Mouse (Mus musculus) CH12F3 (cell line): ENCODE measurements around the gene Atxn7l1.

Experiments
- in situ Hi-C: fragments of 300-500 bp; cut with MboI; formaldehyde crosslinking; loops from 2 replicates; pipeline ENCODE4 v1.14.3; 2020; ENCODE audit warnings: low sequenced_read_pairs

Atxn7l1 gene

DNA sequence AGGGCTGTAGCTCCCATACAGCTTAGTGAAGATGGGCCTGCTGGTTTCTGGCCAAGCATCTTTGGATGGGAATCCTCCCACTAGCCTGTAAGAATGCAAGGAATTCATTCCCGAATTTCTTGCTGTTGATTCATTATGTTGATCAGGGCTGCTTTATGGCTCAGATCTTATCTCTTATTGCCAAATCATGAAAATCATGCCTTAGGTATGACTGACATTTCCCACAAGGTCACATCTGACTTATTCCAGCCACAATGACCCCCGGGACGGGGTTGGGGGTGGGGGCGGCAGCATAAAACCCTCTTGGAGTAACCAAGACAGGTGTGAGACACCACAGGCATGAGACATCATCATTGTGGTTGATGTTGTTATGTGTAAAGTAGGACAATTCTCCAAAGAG is 34.4 kb downstream of the Atxn7l1 start:
- in situ Hi-C loops: no loop called here

GRCm38 (mm10) chr12:33182428-33183137 is 35.1 kb downstream of the Atxn7l1 start:
- in situ Hi-C loops: no loop called here

DNA sequence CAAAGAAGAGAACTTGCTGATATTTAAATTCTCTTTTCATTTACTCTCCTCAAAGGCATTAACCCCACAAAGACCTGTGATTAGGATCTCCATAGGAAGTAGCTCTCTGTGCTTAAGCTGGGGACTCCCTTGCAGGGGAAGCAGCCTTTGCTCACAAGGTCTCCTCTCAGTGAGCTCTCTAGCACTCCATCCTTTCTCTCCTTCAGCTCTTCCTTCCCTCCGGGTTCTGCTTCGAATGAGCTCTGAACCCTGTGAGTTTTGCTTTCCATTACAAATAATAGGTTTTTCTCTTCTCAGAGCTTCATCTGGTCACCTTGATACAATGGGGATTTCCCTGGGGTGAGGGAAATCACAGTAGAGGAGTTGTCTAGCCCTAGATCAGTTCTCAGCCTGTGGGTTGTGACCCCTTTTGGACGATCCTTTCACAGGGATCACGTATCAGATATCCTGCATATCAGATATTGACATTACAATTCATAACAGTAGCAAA is 35.7 kb downstream of the Atxn7l1 start:
- in situ Hi-C loops: no loop called here

DNA sequence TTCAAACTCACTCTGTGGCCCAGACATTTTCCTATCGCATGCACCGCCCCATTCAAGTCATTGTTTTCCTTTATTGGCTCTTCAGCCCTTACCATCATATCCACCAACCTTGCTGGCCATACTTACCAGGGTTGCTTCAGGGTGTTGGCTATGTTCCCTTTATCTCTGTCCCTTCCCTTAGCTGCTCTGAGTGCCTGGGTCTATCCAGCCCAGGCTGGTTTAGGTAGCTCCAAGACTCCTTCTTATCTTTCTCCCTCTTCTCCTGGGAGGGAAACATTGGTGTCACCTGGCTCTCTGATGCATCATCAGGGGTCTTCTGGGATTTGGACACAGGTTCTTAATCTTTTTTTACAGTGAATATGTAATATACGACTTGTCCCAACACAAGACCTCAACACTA is 36.6 kb downstream of the Atxn7l1 start:
- in situ Hi-C loops: no loop called here

GRCm38 (mm10) chr12:33185046-33185445 is 37.6 kb downstream of the Atxn7l1 start:
- in situ Hi-C loops: no loop called here

DNA sequence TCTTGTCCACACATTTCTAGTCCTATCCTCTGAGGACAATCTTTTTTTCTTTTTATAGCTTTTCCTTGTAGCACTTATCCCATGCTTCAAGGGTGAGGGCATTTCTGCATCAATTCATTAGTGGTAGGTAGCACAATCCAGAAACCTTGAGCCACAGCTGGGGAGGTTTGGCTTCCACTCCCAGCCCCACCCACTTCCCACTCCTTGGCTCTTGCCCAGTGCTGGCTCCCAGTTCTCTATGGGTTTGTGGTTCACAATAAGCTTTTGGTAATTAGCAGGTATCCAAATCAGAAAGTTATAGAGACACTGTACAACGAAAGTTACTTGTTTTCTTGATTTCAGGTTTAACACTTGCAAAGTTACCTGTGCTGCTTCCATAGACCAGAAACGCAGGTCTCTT is 38.8 kb downstream of the Atxn7l1 start:
- in situ Hi-C loops: no loop called here

- in situ Hi-C loops: no loop called here
Measured at GRCm38 (mm10) chr12:33190133-33190532, 42.6 kb downstream of the Atxn7l1 start.

DNA sequence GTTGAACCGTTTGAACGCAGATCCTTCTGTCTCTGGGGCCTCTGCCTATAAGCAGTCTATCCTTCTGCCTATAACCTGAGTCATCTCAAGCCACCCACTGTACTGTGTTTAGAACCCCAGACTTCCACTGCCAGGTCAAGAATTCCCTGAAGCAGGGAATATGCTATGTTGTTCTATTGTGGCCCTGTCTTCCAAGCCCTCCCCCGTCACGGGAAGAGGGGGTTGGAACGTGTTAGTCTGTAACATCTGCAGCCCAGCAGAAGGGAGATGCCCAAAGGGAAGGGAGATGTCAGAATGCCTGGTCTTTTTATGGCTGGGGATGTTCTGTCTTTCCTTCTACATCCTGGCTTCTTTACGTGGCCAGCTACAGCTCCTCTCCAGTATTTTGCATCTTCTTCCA is 43.1 kb downstream of the Atxn7l1 start:
- in situ Hi-C loops: no loop called here

DNA sequence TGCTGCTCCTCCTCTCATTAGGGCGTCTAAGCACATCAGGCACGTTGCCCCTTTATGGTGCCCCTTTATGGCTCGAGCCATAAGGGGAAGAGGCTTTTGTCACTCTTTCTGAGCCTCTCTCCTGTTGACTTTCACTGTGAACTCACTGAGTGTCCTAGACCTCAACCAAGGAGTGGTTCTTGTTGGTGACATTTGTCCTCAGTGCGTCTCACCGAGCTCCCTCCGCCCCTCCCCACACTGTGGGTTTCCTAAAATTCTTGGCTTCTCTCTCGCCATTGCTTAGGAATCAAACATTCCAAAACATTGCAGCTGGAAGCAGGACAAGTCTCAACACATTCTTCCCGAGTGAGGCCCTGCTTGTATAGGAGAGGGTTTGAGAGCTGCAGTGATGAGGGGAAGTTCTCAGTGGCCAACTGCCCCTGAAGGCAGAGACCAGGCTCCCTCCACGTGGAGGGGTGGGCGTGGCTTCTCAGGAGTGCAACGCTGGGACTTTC is 46.0 kb downstream of the Atxn7l1 start:
- in situ Hi-C loops: no loop called here

- in situ Hi-C loops: no loop called here
Measured at GRCm38 (mm10) chr12:33195175-33195574, 47.7 kb downstream of the Atxn7l1 start.

DNA sequence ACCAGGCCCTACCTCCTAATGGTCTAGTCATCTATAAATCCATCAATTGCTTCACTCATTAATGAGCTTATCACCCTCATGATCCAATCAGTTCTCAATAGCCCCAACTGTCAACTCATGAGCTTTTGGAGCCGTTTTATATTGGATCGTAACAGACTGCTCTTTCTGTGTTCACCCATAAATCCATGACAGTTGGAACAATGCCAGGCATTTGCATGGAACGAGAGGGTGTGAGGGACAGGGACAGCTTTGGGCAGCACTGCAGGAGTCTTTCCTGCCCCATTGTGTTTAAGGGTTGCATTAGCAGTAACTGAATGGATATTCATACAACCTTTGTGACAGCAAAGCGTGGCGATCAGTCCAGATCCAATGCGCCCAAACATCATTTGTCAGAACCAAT is 49.8 kb downstream of the Atxn7l1 start:
- in situ Hi-C loops: no loop called here

GRCm38 (mm10) chr12:33197746-33198145 is 50.3 kb downstream of the Atxn7l1 start:
- in situ Hi-C loops: no loop called here

DNA sequence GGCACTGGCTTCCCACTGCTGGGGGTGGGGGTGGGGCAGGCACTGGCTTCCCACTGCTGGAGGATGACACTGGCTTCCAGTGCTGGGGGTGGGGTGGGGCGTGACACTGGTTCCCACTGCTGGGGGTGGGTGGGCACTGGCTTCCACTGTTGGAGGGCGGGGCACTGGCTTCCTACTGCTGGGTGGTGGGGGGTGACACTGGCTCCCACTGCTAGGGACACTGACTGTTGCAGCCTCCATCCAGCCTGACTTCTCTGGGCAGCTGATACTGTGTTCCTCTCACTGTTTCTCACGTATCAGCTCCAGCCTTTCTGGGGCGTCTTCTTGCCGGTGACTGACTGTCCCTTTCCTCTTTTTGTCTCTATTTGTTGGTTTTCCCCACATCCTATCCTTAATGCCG is 53.6 kb downstream of the Atxn7l1 start:
- in situ Hi-C loops: no loop called here

GRCm38 (mm10) chr12:33201491-33202210 is 54.2 kb downstream of the Atxn7l1 start:
- in situ Hi-C loops: no loop called here

DNA sequence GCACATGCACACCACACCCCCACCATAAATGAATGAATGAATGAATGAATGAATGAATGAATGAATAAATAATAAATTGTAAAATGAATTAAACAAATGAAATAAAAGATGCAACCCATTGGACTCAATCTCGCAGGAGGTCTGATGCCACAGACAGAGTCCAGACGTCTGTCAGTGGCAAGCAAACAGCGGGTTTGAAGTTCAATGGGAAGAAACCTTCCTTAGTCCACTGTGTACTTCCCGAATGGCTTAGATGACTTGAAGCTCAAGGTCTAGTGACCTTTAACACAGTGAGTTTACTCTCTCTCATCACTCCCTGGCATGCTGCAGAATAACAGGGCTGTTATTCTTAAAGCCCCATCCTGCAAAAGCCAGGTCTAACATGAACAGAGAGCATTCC is 57.8 kb downstream of the Atxn7l1 start:
- in situ Hi-C loops: no loop called here

DNA sequence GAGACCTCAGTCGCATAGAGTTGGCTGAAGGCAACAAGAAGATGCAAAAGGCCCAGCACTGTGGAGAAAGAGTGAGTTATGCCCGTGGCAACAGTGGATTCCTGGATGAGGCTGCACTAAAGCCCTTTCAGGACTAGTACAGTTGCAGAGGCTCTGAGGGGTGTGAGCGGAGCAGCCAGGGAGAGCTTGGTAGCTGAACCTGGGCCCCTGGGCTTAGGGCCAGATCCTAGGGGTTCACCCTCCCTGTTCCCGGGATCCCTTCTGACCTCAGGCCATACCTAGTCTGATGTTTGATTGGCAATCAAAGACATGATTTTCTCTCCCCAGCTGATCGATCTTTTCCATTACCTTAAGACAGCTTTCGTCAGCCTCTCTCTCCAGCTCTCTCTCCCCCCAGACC is 58.8 kb downstream of the Atxn7l1 start:
- in situ Hi-C loops: no loop called here

DNA sequence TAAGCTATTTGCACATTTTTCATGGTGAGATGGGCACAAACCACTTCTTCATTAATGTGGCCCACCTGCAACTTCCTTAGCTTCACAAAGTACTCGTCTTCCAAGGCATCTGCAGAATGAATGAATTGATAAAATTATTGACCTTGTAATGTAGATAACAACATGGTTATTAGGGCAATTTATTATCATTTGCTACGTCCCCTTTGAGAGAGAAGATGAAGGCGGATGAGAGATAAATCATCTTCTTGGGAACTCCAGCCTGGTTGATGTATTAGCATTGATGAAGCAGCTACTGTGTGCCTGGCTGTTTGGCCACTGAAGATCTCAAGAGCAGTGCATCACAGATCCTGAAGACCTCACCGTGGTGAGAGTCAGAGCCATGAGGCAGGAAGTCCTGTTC is 63.4 kb downstream of the Atxn7l1 start:
- in situ Hi-C loops: no loop called here

DNA sequence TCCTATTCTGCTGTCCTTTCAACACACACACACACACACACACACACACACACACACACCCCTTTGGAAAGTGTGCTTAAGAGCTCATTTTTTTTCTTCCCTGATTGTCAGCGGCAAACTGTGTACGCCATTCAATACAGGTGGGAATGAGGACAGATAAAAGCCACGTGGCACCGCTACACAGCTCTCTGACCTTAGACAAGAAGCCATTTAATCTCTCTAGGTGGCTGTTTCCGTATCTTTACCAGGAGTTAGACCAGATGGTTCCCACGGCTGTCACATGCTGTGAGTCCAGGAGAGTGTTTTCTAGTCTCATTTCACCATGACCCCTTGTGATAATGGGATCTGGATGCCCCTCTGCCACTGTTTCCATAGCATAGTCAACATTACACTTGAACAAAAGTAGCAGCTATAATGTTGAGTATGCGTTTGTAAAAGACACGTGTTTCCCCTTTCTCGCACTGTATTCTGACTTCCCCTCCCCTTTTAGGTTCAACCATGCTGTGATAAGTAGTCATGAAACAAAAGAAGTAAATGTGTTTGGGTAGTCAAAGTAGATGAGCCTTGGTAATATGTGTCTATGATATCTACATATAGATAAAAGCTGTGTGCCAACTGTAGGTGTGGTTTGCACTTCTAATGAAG is 70.8 kb downstream of the Atxn7l1 start:
- in situ Hi-C loops: no loop called here

- in situ Hi-C loops: no loop called here
Measured at GRCm38 (mm10) chr12:33219436-33219835, 71.9 kb downstream of the Atxn7l1 start.

DNA sequence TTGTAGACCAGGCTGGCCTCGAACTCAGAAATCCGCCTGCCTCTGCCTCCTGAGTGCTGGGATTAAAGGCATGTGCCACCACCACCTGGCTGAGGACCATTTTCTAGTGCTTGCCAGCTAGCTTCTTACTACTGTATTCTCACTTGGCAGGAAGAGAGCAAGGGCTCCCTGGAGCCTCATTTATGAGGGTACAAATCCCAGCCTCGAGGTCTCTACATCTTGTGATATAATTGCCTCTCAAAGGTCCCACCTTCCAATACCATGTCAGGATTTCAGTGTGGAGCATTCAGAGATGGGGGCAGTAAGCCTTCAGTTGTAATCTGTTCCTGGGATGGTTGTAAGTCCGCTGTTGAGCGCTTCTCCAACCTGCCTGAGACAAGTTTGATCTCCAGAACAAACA is 72.6 kb downstream of the Atxn7l1 start:
- in situ Hi-C loops: no loop called here

DNA sequence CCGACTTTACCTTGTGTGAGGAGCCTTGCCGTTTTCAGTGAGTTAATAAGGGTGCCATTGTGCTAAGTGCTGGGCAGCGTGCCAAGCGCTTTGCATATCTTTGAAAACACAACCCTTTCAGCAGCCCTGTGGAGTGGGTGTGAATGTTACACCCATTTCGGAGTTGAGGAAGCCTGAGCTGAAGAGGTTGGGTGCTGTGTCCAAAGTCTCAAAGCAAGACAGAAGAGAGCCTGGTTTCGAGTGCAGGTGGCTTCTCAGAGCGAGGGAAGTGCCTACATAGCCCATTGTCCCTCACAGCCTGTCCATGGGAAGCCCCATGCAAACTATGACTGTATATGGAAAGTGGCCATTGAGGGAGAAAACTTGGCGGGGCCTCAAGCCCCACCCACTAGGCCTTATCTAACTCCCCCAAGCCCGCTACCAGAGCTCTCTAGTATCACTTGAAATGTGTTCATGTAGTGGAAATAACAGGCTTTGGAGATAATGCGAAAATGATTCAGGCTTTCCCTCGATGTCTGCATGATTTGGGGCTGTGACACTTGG is 73.1 kb downstream of the Atxn7l1 start:
- in situ Hi-C loops: no loop called here
